Mouse (Mus musculus) MEL (cell line): Measurements from ENCODE around the gene Atp13a1. TPM values are rescaled to one million over a fixed set of nuclear protein-coding genes. Genes with fewer than 3 reads are reported as not detected.

ENCODE experiments used
- DNase-seq: peaks from one replicate; pipeline ENCODE4 v3.0.0; 2011; ENCODE audit warnings: low read depth, low spot score
- H3K27ac ChIP-seq: 2 replicates; pipeline ENCODE4 v1.5.1; 2012; ENCODE audit warnings: low read depth, mild to moderate bottlenecking, control low read depth, low read length, moderate library complexity; ENCODE audit not compliant: control insufficient read depth
- H3K27me3 ChIP-seq, 2 experiments: fragments of 150-350 bp in 1 of 2; sonication (generic) in 1 of 2; 2 replicates each; pipeline ENCODE4 v1.6.1; 2012; ENCODE audit warnings: low read length in 2 of 2, mild to moderate bottlenecking in 2 of 2, improper control_type of control experiment in 1 of 2, moderate library complexity in 1 of 2; ENCODE audit not compliant: insufficient read depth in 2 of 2, control insufficient read depth in 1 of 2
- H3K36me3 ChIP-seq, 2 experiments: 2 replicates each; pipeline ENCODE4 v1.6.1; 2012 to 2014; ENCODE audit warnings: low read length in 2 of 2, improper control_type of control experiment in 1 of 2, inconsistent platforms in 1 of 2, mild to moderate bottlenecking in 1 of 2; ENCODE audit not compliant: insufficient read depth in 2 of 2, control insufficient read depth in 1 of 2
- H3K4me1 ChIP-seq, 2 experiments: fragments of 150-350 bp in 1 of 2; sonication (generic) in 1 of 2; 2 replicates each; pipeline ENCODE4 v1.6.1; 2012; ENCODE audit warnings: low read length in 2 of 2, improper control_type of control experiment in 1 of 2, mild to moderate bottlenecking in 1 of 2; ENCODE audit not compliant: insufficient read depth in 2 of 2, control insufficient read depth in 1 of 2
- H3K4me3 ChIP-seq, 2 experiments: fragments of 150-350 bp in 1 of 2; sonication (generic) in 1 of 2; 2 replicates each; pipeline ENCODE4 v1.5.1; 2012; ENCODE audit warnings: low read depth in 2 of 2, low read length in 2 of 2, mild to moderate bottlenecking in 2 of 2, moderate library complexity in 2 of 2, control low read depth in 1 of 2, improper control_type of control experiment in 1 of 2; ENCODE audit not compliant: control insufficient read depth in 1 of 2, insufficient read depth in 1 of 2
- H3K79me2 ChIP-seq: 2 replicates; pipeline ENCODE4 v1.6.1; 2012; ENCODE audit warnings: mild to moderate bottlenecking, low read length, moderate library complexity; ENCODE audit not compliant: control insufficient read depth, poor library complexity, insufficient read depth
- H3K9ac ChIP-seq: 2 replicates; pipeline ENCODE4 v1.6.1; 2012; ENCODE audit warnings: low read depth, mild to moderate bottlenecking, control low read depth, low read length, moderate library complexity; ENCODE audit not compliant: control insufficient read depth, poor library complexity, severe bottlenecking
- H3K9me3 ChIP-seq: fragments of 150-350 bp; sonication (generic); replicated peaks from 2 replicates; pipeline ENCODE4 v1.6.1; 2012; ENCODE audit warnings: mild to moderate bottlenecking, low read length, improper control_type of control experiment, moderate library complexity; ENCODE audit not compliant: insufficient read depth
- BHLHE40 ChIP-seq: IDR thresholded peaks from 2 replicates; pipeline ENCODE4 v1.6.1; 2012; ENCODE audit warnings: low read depth, mild to moderate bottlenecking, inconsistent platforms, low read length, improper control_type of control experiment, borderline replicate concordance
- E2F4 ChIP-seq: IDR thresholded peaks from 2 replicates; pipeline ENCODE4 v1.6.1; 2011; ENCODE audit warnings: low read depth, low read length, improper control_type of control experiment, borderline replicate concordance
- ELF1 ChIP-seq: IDR thresholded peaks from 2 replicates; pipeline ENCODE4 v1.6.1; 2014; ENCODE audit warnings: low read depth, mild to moderate bottlenecking, inconsistent platforms, low read length, improper control_type of control experiment, moderate library complexity
- ETS1 ChIP-seq: IDR thresholded peaks from 2 replicates; pipeline ENCODE4 v1.6.1; 2012; ENCODE audit warnings: low read depth, mild to moderate bottlenecking, inconsistent platforms, low read length, improper control_type of control experiment, moderate library complexity
- GATA1 ChIP-seq: IDR thresholded peaks from 2 replicates; pipeline ENCODE4 v1.6.1; 2011; ENCODE audit warnings: low read depth, low read length, improper control_type of control experiment
- JUND ChIP-seq: IDR thresholded peaks from 2 replicates; pipeline ENCODE4 v1.6.1; 2011; ENCODE audit warnings: low read depth, mild to moderate bottlenecking, improper control_type of control experiment, low read length
- MAFK ChIP-seq: IDR thresholded peaks from 2 replicates; pipeline ENCODE4 v1.6.1; 2011; ENCODE audit warnings: low read depth, mild to moderate bottlenecking, low read length, improper control_type of control experiment, borderline replicate concordance
- MYB ChIP-seq: IDR thresholded peaks from 2 replicates; pipeline ENCODE4 v1.6.1; 2011; ENCODE audit warnings: mild to moderate bottlenecking, low read depth, low read length, improper control_type of control experiment
- POLR2AphosphoS2 ChIP-seq: IDR thresholded peaks from 2 replicates; pipeline ENCODE4 v1.6.1; 2011; ENCODE audit warnings: low read length, improper control_type of control experiment
- POLR2AphosphoS5 ChIP-seq: IDR thresholded peaks from 2 replicates; pipeline ENCODE4 v1.6.1; 2012; ENCODE audit warnings: low read depth, borderline replicate concordance, mild to moderate bottlenecking, inconsistent platforms, low read length, moderate library complexity, mixed read lengths
- SIN3A ChIP-seq: IDR thresholded peaks from 2 replicates; pipeline ENCODE4 v1.6.1; 2012; ENCODE audit warnings: low read length, improper control_type of control experiment, inconsistent platforms
- TAL1 ChIP-seq: IDR thresholded peaks from 2 replicates; pipeline ENCODE4 v1.6.1; 2012; ENCODE audit warnings: mild to moderate bottlenecking, inconsistent platforms, low read length, moderate library complexity, mixed read lengths
- TBP ChIP-seq: IDR thresholded peaks from 2 replicates; pipeline ENCODE4 v1.8.0; 2011; ENCODE audit warnings: low read depth, low read length, improper control_type of control experiment
- ZKSCAN1 ChIP-seq: IDR thresholded peaks from 2 replicates; pipeline ENCODE4 v1.6.1; 2012; ENCODE audit warnings: low read depth, mild to moderate bottlenecking, inconsistent platforms, low read length, improper control_type of control experiment, moderate library complexity
- ZNF384 ChIP-seq: IDR thresholded peaks from 2 replicates; pipeline ENCODE4 v1.6.1; 2012; ENCODE audit warnings: low read depth, mild to moderate bottlenecking, inconsistent platforms, low read length, improper control_type of control experiment
- polyA plus RNA-seq, 2 experiments: library from polyadenylated mRNA; stranded (reverse) in 1 of 2; unstranded in 1 of 2; fragments of >175 nt in 1 of 2; fragments of >200 nt in 1 of 2; gene quantifications; 2 replicates each; pipeline versions ENCODE4 v1.2.1 to v1.2.4; 2012; ENCODE audit warnings: low replicate concordance in 2 of 2, low read depth in 1 of 2; ENCODE audit not compliant: insufficient read length in 2 of 2, insufficient read depth in 1 of 2, missing spikeins in 1 of 2
- total RNA-seq: library from RNA; depleted of rRNA; stranded (reverse); fragments of 300-350 nt; gene quantifications from 2 replicates; pipeline ENCODE4 v1.2.3, GENCODE M21; 2012

Gene Atp13a1
- total and polyA plus RNA-seq, 3 experiments: 52.4 to 83.7 TPM; not detected in 1

GRCm38 (mm10) chr8:69794901-69795300 is 3.9 kb downstream of the Atp13a1 start:
- H3K36me3 ChIP-seq: peaks cover 5 to 11% of the 10 kb centered on the region in 2 experiments
- no peak overlapping the region for H3K4me3 ChIP-seq
- no peak overlapping the region for H3K9ac ChIP-seq
- DNase-seq: no peak
- TF ChIP-seq TBP: no peak
- TF ChIP-seq POLR2AphosphoS2: no peak
- TF ChIP-seq ETS1: no peak
- TF ChIP-seq BHLHE40: no peak
- no peak for TF ChIP-seq E2F4
- no peak for TF ChIP-seq ZNF384
- TF ChIP-seq JUND: no peak
- no peak for TF ChIP-seq ELF1
- no peak for TF ChIP-seq MYB
- TF ChIP-seq POLR2AphosphoS5: no peak
- no peak for TF ChIP-seq ZKSCAN1
- no peak for TF ChIP-seq TAL1
- H3K4me1 ChIP-seq: peaks cover 4 to 7% of the 10 kb centered on the region in 2 experiments; a peak in 3 of 4 replicates
- peaks cover 31% of the 10 kb centered on the region for H3K79me2 ChIP-seq
- no peak overlapping the region for H3K27ac ChIP-seq
- no peaks in the 10 kb centered on the region for H3K27me3 ChIP-seq
- H3K9me3 ChIP-seq: no peaks in the 10 kb centered on the region

GRCm38 (mm10) chr8:69796721-69797345 is 5.9 kb downstream of the Atp13a1 start:
- H3K4me1 ChIP-seq: peaks cover 2 to 7% of the 10 kb centered on the region in 2 experiments; a peak in 3 of 4 replicates
- peaks cover 5 to 11% of the 10 kb centered on the region in 2 experiments for H3K36me3 ChIP-seq
- no peak overlapping the region for H3K9ac ChIP-seq
- no peaks in the 10 kb centered on the region for H3K9me3 ChIP-seq
- DNase-seq: no peak
- H3K27me3 ChIP-seq: no peaks in the 10 kb centered on the region
- TF ChIP-seq SIN3A (no peak), MAFK (no peak), BHLHE40 (no peak), GATA1 (no peak)
- no peak overlapping the region for H3K27ac ChIP-seq
- H3K4me3 ChIP-seq: no peak overlapping the region
- peaks cover 20% of the 10 kb centered on the region for H3K79me2 ChIP-seq
